Mouse (Mus musculus): ENCODE data around the gene Cpeb3.
A peak's percentile ranks its signal among the peaks of the same experiment; 100 is the strongest.
"Not testable (repeated sequence)": the region's sequence is repeated elsewhere in the genome, so short reads cannot be mapped to it uniquely, and the experiment has no call there.

Gene Cpeb3

DNA sequence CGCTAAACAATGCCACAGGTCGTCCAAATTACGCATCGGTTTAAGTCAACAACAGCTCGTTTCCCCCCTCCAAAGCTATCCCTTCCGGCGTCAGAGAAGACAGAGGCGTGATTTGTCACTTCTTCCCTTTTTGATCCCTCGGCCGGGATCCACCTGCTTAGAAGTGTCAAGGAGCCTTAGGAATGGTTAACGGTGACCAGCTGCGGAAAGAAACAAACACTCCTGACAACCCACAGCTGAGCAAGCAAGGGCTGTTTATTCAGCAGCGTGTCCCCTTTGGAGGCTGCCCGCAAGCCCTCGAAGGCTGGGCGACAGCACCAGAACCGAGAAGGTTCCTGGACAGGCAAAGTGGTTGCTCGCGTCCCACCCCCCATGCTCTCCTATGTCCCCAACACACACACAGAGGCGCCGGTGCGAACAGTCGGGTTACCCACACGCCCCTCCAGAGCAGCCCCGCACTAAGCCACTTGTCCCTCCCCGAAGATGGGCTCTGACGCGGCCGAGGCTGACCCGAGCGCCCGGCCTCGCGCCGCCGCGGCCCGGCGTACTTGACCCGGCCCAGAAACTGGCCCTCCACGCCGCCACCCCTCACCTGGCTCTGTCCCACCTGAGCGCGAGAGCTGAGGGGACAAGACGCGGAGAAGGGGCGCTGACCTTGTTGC lies 1.6 kb downstream of the Cpeb3 start:
- peak; percentile 74 for DNase-seq

DNA sequence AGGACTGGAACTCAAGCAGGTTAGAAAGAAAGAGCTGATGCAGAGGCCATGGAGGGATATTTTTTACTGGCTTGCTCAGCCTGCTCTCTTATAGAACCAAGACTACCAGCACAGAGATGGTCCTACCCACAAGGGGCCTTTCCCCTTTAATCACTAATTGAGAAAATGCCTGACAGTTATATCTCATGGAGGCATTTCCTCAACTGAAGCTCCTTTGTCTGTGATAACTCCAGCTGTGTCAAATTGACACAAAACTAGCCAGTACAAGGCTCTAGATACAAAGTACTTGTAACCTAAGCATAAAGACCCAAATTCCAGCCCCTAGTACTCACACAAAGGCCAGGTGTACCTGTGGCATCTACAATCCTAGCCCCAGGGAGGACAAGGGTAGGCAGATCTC lies 3.2 kb downstream of the Cpeb3 start:
- DNase-seq = not testable (repeated sequence)

DNA sequence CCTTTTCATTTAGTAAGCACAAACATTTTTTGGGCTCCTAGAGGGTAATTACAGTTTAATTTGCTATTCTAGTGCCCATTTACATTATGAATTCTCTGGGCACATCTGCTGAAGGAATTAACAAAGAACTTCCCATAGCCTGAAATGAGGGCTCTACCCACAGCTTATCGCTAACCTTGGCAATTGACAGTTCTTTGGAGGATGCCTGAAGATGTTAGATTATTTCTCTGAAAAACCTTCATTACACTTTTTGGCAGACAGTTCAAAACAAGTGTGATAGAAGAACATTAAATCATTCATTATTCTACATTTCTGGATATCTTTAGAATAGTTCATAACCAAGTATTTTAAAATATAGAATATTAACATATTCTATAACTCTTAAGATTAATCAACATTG lies 5.0 kb downstream of the Cpeb3 start:
- DNase-seq = no peak

DNA sequence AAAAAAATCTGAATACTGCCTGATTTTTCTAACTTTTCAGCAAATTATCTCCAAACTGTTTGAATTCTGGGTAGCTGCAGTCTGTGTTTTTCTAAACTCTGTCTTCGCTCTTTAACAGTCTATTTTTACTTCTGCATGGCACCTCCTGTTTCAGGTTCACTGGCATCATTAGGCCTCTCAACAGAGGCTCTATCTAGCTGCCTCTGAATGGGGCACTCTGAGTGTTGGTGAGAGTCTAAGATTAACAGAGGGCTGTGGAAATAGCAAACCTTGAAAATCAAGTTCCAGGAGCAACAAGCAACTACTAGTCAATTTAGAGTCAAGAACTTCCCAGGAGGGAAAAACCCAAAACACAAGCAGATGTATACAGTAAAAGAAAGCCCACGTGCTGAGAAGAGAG lies 8.5 kb downstream of the Cpeb3 start:
- no peak for DNase-seq

DNA sequence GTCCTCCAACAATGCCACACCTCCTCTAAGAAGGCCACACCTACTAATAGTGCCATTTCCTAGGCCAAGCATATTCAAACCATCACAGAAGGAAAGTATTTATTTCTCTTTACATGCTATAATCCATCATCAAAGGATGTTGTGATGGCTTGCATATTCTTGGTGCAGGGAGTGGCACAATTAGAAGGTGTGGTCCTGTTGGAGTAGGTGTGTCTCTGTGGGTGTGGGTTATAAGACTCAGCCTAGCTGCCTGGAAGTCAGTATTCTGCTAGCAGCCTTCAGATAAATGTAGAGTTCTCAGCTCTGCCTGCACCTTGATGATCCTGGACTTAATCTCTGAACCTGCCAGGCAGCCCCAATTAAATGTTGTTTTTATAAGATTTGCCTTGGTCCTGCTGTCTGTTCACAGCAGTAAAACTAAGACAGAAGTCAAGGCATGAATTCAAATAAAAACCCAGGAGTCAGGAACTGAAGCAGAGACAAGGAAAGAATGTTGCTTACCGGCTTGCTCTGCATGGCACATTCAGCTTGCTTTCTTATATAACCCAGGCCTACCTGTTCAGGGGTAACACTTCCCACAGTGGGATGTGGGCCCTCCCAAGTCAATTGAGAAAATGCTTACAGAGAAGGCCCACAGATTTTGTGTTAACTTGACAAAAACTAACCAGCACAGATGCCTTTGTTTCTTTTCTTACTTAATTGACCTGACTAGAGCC lies 10.1 kb downstream of the Cpeb3 start:
- DNase-seq = no peak

DNA sequence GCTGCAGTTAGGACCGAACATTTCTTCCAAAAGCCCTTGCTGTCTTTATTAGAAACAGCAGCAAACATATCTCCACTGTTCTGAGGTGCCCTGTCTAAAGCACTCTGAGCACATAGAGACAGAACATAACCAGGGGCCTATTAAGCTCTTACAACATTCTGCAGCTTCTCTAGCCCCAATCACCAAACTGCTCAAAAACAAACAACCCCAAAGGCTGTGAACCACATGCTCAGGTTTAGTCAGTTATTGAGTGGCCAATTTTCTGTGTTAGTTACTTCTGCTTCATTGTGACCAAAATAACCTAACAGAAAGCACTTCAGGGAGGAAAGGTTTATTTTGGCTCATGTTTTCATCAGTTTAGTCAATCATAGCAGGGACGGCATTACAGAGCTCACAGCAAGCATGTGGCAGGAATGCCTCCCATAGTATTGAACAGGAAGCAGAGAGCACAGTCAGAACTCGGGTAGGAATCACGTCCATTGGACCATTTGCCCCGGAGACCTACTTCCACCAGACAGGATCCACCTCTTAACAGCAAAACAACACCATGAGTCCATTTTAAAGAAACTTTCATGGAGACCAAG lies 15.8 kb downstream of the Cpeb3 start:
- no peak for DNase-seq

DNA sequence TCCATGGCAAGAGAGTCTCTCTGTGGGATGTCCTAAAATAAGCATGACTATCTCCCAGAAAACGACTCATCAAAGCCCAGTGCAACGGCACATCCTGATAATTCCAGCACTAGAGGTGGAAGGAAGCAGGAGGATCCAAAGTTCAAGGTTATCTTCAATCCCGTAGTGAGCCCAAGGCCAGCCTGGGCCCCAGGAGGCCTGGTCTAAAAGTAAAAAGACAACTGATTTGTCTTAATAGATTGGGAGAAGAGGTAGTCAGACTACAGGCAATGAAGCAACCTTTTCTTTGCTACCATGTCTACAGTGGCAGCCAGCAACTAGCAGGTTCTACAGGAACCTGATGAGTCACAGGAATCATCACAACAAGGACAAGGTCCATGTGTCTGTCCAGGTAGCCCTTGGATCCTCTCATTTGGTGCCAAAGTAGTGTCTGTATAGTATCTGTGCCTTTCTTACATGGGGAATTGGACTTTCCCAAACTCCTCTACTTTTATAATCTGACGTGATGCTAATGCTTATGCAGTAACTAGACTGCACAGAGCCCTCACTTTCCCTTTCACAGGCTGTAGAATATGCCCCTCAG lies 19.9 kb downstream of the Cpeb3 start:
- no peak for DNase-seq

DNA sequence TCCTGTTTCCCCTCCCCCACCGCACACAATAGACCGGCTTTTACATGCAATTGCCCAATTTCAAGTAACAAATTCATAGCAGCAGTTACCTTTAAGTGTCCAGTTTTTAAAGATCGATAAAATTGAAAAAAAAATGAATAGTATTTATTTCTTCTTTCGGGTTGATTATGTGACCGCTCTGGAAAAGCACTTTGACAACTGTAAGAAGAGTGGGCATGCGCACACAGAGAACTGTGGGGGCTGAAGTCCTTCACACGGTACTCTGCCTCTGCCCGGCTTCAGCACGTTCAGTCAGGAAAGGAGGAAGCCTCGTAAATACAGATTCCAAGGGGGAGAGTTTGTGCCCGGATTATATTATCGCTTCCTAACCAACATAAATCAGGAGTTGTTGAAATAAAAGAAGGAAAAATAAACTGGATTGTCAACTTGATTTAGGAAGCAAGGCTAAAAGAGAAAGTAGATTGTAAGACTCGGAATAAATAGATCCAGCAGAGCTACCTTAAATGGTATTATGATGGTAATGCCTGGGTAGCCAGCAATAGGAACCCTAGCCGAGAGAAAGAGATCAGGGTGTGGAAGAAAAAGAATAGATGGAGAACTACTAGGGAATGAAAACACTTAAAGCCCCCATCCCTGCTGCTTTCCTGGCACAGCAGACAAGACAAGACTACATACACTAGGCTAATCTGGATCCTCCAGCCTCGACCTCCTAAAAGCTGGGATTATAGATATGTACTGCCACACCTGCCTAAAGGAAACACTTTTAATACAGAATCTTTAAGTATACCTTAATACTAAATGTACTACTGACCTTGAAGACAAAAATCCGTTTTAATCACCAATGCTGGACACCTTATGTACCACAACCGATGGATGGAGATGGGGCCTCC lies 30.3 kb downstream of the Cpeb3 start:
- peak; percentile 66 for DNase-seq

DNA sequence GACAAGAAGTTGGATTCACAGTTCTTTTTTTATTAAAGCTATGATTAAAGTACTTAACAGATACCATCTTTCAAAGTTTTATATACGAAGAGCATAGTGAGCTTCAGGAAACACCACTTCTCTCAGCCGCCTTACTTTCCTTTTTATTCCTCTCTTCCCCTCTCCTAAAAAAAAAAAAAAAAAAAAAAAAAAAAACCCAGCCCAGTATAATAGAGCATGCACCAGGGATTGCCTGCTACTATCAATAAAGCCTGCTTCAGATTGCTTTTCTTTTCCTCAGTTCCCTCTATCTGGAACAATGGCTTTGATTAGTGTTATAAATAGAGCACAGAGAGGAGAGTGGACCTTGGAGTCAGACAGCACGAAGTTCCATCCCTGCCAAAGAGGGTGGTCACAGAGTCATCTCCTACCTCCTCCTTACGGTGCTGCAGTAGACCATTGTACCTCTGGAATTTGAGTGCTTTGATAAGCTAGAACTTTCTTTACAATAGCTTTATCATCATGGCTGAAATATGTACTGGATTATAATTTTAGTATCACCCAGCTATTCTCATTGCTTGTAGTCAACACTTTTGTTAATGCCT lies 31.4 kb downstream of the Cpeb3 start:
- DNase-seq = peak; percentile 18

DNA sequence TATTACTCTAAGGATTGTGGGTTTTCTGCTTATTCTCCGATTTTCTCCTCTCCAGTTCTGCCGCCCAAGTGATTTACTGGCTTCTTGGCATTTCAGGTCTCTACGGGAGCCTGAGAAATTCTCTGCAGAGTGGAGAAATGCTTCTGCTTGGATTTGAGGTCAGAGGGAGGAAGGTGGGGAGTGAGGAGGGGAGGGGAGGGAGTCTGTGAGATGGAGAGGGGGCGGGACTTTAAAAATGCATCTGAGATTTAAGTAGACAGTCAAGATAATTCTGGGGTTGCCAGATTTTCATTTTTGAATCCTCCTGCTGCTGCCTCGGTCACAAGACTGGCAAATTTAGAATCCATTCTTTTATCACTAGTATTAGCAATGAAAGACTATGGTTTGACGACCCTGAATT lies 32.5 kb downstream of the Cpeb3 start:
- peak; percentile 31 for DNase-seq

DNA sequence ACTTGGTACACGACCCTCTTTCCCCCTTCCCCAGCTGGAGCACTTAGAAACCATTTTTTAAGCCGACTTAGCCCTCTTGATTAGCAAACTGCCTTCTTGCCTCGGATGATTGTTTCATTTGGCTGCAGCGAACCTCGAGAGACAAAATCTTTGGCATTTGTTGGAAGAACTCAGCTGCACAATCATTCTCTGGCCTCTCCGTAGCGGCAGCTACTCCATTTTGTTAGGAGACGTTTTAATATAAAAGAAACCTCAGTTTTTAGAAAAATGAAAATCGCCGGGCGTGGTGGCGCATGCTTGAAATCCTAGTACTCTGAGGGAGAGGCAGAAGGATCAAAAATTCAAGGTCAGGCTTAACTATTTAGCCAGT lies 33.0 kb downstream of the Cpeb3 start:
- no peak for DNase-seq

DNA sequence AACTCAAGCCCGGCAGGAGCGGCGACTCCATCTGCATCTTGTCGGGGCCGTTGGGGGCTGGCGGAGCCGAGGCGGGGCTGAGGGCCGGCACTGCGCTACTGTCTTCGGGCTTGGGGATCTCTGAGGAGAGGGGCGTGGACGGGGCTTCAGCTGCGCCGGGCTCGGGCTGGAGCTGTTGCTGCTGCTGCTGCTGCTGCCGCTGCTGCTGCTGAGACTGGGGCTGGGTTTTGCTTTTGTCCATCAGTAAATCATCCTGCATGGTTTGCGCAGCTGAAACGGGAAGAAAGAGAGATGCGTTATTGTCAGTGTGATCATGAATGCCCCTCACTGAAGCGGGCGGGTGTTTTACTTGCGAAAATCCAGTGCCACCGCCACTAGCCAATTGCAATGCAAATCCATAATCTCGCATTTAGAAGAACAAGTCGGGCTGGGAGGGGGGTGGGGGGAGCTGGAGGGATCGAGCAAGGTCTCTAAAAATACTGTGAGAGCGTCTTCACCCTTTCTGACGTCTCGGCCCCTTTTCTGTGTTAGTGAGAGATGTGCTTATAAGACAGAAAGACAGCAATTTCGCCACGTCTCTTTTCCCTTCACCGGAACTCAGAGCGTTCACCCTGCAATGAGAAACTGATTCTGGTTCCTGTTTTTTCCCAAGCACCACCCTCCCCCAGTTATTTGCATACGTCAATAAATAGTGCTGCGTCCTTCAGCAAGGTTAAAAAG lies 33.5 kb downstream of the Cpeb3 start:
- peak; percentile 79 for DNase-seq

DNA sequence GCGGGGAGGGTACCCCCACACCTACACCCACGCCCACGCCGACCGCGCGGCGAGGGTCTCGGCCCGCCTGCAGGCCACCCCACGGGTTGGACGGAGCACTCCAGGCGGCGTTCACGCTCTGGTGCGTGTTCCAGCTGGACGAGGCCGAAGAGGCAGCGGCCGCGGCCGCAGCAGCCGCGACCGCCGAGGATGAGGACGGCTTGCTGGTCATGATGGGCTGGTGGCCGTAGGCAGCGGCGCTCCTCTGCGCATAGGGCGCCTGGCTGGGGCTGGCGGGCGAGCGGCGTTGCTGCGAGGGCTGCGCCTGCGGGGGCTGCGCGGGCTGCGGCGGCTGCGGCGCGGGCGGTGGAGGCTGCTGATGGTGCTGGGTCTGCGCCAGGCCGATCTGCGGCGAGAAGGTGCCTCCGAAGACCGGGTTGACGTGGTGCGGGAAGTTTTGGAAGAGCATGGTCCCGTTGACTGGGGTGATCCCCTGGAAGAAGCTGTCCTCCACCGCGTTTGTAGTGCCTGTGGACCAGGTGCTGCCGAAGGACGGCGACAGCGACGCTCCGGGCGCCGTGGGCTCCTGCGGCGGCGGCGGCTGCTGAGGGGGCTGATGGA lies 34.2 kb downstream of the Cpeb3 start:
- peak; percentile 65 for DNase-seq

DNA sequence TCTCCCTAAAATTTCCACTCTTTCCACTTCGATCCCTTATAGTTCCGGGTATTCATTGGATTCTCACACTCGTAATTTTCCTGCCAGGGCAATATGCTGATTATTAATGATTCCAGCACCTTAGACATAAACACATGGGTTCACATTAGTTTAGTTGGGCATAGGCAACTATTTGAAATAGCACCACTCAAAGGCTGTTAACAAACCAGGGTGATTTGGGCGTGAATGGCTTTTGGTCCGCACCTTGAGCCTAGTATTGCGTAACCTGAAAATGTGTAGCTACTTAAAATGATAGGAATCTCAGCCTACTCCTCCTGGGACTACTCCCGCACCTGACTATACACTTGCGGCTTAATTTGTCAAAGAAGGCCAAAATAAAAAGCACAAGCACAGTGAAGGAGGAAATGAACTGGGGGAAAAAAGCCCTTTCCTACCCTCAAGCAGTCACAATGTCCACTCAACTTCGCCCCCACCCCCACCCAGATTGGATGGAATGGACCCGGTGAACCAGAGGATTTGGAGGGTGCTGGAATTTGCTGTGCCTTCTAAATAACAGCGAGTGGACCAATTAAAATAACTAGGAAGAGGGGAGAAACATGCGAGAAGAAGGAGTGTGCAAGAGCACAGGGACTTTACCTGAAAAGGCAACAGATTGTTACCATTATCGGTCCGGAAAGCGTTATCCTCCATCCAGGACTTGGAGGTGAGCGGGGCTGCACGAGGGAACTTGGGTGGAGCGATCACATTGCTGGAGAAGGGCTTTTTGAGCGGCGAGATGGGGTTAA lies 34.9 kb downstream of the Cpeb3 start:
- DNase-seq = peak; percentile 43

DNA sequence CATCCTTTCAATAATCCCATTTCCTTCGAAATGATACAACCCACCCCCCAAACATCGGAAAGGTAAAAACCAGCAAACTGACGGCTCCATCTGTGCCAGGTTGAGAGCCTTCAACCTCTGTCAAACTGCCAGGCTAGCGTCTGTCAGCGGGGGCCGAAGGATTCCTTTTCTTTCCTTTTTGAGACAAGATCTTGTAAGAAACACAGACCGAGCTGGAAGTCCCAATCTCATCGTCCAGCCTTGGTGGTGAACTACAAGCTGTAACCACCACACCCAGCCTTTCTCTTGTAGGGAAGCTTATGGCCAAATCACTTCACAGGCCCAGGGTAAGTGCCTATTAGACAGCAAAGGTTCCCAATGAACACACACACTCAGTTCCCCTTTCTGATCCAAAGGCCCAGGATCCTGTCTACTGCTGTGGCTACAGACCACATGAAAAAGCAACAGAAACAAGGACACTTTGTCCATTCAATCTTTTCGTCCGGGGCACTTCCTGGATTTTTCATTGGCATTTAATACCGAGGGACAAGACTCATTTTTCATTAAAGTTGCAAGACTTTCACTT lies 35.8 kb downstream of the Cpeb3 start:
- peak; percentile 21 for DNase-seq

DNA sequence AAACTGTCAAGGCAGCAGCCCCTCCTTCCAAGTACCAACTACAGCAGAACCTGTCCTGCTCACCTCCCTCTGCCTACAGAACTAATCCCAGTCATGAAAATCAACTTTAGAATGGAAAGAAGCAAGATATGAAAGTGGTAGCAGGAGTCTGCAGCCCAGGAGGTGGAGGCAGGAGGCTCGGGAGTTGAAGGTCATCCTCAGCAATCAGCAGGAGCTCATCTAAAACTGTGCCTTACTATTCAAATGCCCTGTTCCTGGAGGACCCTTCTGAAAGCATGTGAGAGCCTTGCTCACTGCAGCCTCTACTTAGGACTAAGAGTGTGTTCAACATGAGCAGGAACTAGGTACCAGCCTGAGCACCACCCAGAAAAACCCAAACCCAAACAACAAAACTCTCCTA lies 36.3 kb downstream of the Cpeb3 start:
- DNase-seq = no peak

DNA sequence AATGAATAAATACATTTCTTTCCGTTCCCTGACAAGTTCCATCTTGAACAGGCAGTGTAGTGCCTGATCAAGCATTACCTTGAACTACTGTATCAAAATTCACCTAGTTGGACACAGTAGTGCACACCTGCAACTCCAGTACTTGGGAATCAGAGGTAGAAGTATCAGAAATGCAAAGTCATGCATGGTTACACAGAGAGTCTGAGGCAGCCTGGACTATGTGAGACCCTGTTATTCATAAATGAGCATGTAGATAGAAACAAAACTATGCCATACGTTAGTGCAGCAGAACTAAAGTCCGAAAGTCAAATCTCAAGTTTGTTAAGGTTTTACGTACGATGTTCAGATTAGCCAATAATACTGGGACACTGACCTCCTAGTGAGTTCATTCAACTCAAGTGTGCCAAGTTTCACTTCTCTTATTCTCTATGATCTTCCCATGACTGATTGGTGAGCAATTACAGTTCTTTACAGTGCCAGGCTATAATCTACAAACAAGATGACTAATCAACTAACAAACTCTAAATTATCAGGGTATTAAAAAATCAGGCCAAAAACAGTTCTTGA lies 51.5 kb downstream of the Cpeb3 start:
- no peak for DNase-seq

DNA sequence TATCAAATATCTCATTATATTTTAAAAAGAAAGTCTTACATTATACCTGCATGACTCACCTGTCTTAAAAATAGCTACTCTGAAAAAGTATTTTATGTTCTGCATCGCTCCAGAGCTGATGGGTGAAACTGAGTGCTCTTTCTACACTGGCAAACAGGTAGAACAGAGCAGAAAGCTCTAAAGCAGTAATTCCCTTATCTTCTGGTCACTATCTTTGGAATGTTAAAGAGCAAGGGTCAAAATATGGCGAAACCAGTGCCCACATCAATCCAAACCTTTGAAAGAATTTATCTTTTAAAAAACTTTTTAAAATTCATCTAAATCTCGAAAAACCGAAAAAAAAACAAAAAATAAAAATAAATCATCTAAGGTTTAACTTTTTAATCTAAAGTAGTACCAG lies 52.4 kb downstream of the Cpeb3 start:
- DNase-seq = no peak

DNA sequence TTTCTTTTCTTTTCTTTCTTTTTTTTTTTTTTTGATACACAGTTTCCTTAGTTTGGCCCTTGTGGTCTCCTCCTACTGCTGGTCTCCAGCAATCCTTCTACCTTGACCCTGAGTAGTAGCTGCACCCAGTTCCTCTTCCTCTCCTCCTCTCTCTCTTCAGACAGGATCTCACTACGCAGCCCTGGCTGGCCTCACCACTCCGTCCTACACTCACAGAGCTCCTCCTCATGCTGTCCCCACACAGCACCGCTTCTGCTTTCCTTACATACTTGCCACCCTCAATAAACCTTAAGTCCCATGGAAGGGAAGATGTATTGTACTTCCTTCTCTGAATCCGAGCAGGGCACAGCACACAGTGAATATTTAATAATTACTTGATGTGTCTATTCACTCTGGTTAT lies 61.3 kb downstream of the Cpeb3 start:
- no peak for DNase-seq

DNA sequence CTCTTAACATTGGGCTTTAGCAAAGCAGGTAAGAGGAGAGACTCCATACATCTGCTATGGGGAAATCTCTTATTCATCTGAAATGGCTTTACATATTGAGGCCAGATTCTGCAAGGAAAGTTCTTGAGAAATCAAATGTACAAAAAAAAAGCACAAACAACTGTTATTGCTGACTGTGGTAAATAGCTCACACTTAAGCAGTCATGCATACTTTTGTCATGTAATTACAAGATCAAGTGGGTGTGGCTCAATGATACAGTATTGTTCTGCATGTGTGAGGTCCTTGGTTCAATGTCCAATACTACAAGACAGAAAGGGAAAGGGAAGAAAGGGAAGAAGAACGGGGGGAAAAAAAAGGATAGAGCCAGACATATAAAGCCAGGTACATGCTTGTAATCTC lies 62.6 kb downstream of the Cpeb3 start:
- no peak for DNase-seq
